Mouse (Mus musculus): ENCODE data around the gene Gm17677.

Gene Gm17677

DNA sequence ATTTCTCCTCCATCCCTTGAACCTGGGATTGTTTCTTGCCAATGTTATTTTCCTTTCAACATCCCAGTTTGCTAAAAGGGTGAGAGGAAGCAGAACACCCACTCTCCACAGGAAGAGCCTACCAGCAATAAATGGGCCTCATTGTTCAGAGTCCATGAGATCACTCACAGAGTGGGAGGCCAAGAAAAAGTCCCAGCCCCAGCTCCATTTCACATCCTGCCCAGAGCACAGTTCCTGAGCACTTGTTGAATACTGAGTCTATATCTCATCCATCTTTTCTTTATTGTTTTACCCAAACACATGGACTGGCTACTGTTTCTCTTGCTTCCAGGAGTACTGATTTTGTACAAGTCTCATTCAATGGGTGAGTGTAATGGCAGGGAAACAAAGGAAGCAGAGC lies at the start of gene Gm17677:
Gene Gm17677 (plus strand): TSS at position 301 of the 400 bp plus-strand sequence.
- DNase-seq (ENCODE audit: low spot score in 2 of 2): no peak

DNA sequence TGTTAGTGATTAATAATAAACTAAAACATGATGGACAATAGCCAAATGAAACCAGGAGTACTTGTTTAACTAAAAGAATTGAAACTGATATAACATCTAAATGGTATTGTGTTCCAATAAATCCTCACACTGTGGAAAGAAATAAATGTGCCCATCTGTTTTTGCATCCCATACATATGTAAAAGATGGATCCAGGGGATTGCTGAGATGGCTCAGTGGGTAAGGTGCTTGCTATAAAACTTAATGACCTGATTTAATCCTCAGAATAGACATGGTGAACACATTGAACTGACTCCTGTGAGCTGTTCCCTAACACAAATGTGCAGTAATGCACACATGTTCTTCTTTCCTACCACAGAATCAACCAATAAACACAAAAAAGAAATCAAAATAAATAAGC lies 48.9 kb upstream of the Gm17677 start:
- no peak for DNase-seq (ENCODE audit: low spot score in 2 of 2)

DNA sequence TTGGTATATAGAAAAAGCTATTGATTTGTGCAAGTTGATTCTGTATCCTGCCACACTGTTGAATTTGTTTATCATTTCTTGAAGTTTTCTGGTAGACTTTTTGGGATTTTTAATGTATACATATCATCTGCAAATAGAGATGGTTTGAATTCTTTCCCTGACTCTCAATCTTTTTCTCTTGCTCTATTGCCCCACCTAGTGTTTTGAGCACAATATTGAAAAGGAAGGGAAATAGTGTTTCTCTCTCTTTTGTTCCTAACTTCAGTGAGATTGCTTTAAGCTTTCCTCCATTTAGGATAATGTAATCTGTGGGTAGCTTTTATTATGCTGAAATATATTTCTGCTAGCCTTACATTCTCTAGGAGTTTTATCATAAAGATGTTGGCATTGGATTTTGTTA lies 33.6 kb upstream of the Gm17677 start:
- DNase-seq (ENCODE audit: low spot score in 2 of 2): no peak

DNA sequence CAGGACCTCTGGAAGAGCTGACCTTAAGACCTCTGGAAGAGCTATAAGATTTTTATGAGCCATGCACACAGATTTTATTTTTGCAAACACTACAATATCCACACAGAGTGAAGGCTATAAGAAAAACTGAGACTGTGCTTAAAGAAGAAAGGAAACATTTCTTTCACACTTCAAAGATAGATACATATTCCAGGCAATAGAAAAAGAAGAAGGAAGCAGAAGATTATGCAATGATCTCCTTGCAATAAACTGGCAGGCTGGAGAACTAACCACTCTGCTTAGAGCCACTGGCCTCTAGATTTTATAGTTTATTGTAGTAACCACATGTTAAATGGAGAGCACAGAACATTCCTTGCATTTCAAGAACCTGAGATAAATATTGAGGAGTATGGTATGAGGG lies 16.0 kb downstream of the Gm17677 start:
- no peak for DNase-seq (ENCODE audit: low spot score in 2 of 2)

DNA sequence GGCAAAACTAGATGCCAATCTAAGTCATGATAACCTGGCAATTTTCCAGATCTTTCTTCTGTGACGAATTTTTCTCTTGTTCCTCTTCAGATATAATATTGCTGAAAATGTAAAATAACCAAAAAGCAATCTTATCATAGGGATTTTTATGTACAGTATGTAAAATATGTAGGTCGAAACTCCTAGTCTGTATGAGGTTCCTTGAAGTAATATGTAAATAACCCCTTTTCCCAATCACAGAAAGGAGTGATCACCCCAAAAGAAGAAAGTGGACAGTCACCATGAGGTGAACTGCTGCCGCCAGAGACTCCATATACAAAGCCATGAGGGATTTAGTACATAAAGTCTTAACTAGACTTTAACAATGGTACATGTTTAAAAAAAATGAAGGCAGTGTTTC lies 37.2 kb downstream of the Gm17677 start, which contains the start of gene Gm17727:
Gene Gm17727 (minus strand): TSS at position 101 of the 400 bp plus-strand sequence.
- DNase-seq (ENCODE audit: low spot score in 2 of 2): no peak

DNA sequence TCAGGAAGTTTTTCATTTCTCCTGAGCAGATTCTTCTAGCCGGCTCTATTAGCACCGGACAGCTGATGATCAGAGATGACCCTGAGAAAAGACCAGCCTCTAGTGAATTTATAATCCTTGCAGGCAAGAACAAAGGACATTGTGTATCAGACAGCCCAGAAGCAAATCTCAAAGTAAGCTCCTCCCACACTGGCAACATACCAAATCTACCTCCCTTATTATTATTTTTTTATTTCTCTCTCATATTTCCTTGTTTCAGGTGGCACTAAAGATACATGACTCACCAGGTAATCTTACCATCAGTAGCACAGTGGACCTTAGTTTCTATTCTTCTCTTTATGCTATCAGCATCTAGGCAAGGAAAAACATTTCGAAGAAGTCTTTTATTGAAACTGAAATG lies 49.2 kb downstream of the Gm17677 start, which contains the start of the genes Gm27235 and D730048I06Rik:
Gene Gm27235 (minus strand): TSS at position 101 of the 400 bp plus-strand sequence.
Gene D730048I06Rik (minus strand): TSS at position 112 of the 400 bp plus-strand sequence.
- no peak for DNase-seq (ENCODE audit: low spot score in 2 of 2)

All from right cerebral cortex, postnatal 10 days (tissue).